Mouse (Mus musculus) limb, embryonic 10.5 days (tissue): ENCODE measurements around the gene Ly86. TPM values are rescaled to one million over a fixed set of nuclear protein-coding genes. Genes with fewer than 3 reads are reported as not detected.
A peak's percentile ranks its signal among the peaks of the same experiment; 100 is the strongest.

Source experiments
- DNase-seq: peaks from one replicate; pipeline ENCODE4 v3.0.0-alpha.2; 2017; ENCODE audit warnings: low spot score
- H3K27ac ChIP-seq: fragments of 300-500 bp; sonication (generic); 2 replicates; pipeline ENCODE4 v1.5.1; 2016; ENCODE audit warnings: mild to moderate bottlenecking
- H3K27me3 ChIP-seq: fragments of 300-500 bp; sonication (generic); 2 replicates; pipeline ENCODE4 v1.6.1; 2016; ENCODE audit warnings: low read depth, mild to moderate bottlenecking; ENCODE audit not compliant: poor library complexity, severe bottlenecking
- H3K36me3 ChIP-seq: fragments of 300-500 bp; sonication (generic); 2 replicates; pipeline ENCODE4 v1.6.1; 2016; ENCODE audit warnings: mild to moderate bottlenecking, moderate library complexity
- H3K4me1 ChIP-seq: fragments of 300-500 bp; sonication (generic); 2 replicates; pipeline ENCODE4 v1.6.1; 2016
- H3K4me3 ChIP-seq: fragments of 300-500 bp; sonication (generic); 2 replicates; pipeline ENCODE4 v1.5.1; 2016; ENCODE audit warnings: mild to moderate bottlenecking, moderate library complexity
- H3K9me3 ChIP-seq: fragments of 300-500 bp; sonication (generic); replicated peaks from 2 replicates; pipeline ENCODE4 v1.6.1; 2016; ENCODE audit warnings: mild to moderate bottlenecking
- WGBS: fragments of 180-500 bp; shearing (Covaris S2); methylation state at CpG from one replicate; pipeline ENCODE4 v1.1.7; 2016; 5-methylcytosine and 5-hydroxymethylcytosine counted together
- polyA plus RNA-seq: library from polyadenylated mRNA; unstranded; fragments of >200 nt; fragmentation: Nextera tagmentation; extraction: Ambion mirVana; gene quantifications from 2 replicates; pipeline ENCODE4 v1.2.1, GENCODE M21; 2016

Ly86 gene
- polyA plus RNA-seq, 1 experiment from 2014 or later = 1.9 TPM

GRCm38 (mm10) chr13:37439477-37439876 lies 94.5 kb downstream of the Ly86 start:
- peaks cover 39% of the 10 kb centered on the region for H3K4me1 ChIP-seq
- H3K36me3 ChIP-seq = no peaks in the 10 kb centered on the region
- peaks cover 58% of the 10 kb centered on the region for H3K27me3 ChIP-seq
- no peak overlapping the region for H3K4me3 ChIP-seq
- 80% methylated on average over 7 of the region's 7 CpGs for WGBS
- H3K27ac ChIP-seq = no peak overlapping the region
- H3K9me3 ChIP-seq = no peaks in the 10 kb centered on the region
- DNase-seq = no peak

GRCm38 (mm10) chr13:37439941-37440340 lies 94.9 kb downstream of the Ly86 start:
- no peak for DNase-seq
- 75% methylated on average over 8 of the region's 8 CpGs for WGBS
- H3K27me3 ChIP-seq = peaks cover 54% of the 10 kb centered on the region
- no peak overlapping the region for H3K27ac ChIP-seq
- peaks cover 35% of the 10 kb centered on the region for H3K4me1 ChIP-seq
- no peaks in the 10 kb centered on the region for H3K9me3 ChIP-seq
- H3K4me3 ChIP-seq = no peak overlapping the region
- H3K36me3 ChIP-seq = no peaks in the 10 kb centered on the region

GRCm38 (mm10) chr13:37440593-37441307 lies 95.7 kb downstream of the Ly86 start:
- WGBS = 59% methylated on average over 11 of the region's 11 CpGs
- H3K27ac ChIP-seq = no peak overlapping the region
- peaks cover 46% of the 10 kb centered on the region for H3K27me3 ChIP-seq
- H3K4me1 ChIP-seq = peaks cover 34% of the 10 kb centered on the region
- DNase-seq = no peak
- H3K9me3 ChIP-seq = no peaks in the 10 kb centered on the region
- no peaks in the 10 kb centered on the region for H3K36me3 ChIP-seq
- no peak overlapping the region for H3K4me3 ChIP-seq

- H3K27ac ChIP-seq = no peak overlapping the region; the same call in 1 of the 2 replicates
- H3K4me1 ChIP-seq = peaks cover 25% of the 10 kb centered on the region
- WGBS = 26% methylated on average over 4 of the region's 4 CpGs
- H3K27me3 ChIP-seq = peaks cover 33% of the 10 kb centered on the region
- H3K36me3 ChIP-seq = no peaks in the 10 kb centered on the region
- H3K9me3 ChIP-seq = no peaks in the 10 kb centered on the region
- DNase-seq = no peak
- H3K4me3 ChIP-seq = no peak overlapping the region
These were observed 97.0 kb downstream of the Ly86 start for GRCm38 (mm10) chr13:37442058-37442457.

- Histone ChIP-seq H3K9me3 (no peaks in the 10 kb centered on the region), H3K4me3 (no peak overlapping the region), H3K36me3 (no peaks in the 10 kb centered on the region), H3K4me1 (peaks cover 25% of the 10 kb centered on the region), H3K27ac (peak overlapping the region; percentile 48; the same call in 1 of the 2 replicates), H3K27me3 (peaks cover 28% of the 10 kb centered on the region)
- WGBS = 34% methylated on average over 7 of the region's 7 CpGs
- no peak for DNase-seq
These were observed 97.5 kb downstream of the Ly86 start for GRCm38 (mm10) chr13:37442531-37442930.

GRCm38 (mm10) chr13:37446699-37447258 lies 101.8 kb downstream of the Ly86 start:
- DNase-seq = no peak
- Histone ChIP-seq H3K27me3 (no peaks in the 10 kb centered on the region), H3K27ac (no peak overlapping the region), H3K36me3 (no peaks in the 10 kb centered on the region), H3K4me3 (no peak overlapping the region), H3K9me3 (no peaks in the 10 kb centered on the region), H3K4me1 (peaks cover 15% of the 10 kb centered on the region)
- 90% methylated on average over 16 of the region's 16 CpGs for WGBS

- Histone ChIP-seq H3K36me3 (no peaks in the 10 kb centered on the region), H3K27me3 (no peaks in the 10 kb centered on the region), H3K27ac (no peak overlapping the region), H3K9me3 (no peaks in the 10 kb centered on the region), H3K4me1 (peaks cover 29% of the 10 kb centered on the region), H3K4me3 (no peak overlapping the region)
- WGBS = 87% methylated on average over 5 of the region's 5 CpGs
- no peak for DNase-seq
These were observed 106.0 kb downstream of the Ly86 start for GRCm38 (mm10) chr13:37451021-37451420.

GRCm38 (mm10) chr13:37451471-37451870 lies 106.5 kb downstream of the Ly86 start:
- no peak for DNase-seq
- Histone ChIP-seq H3K4me1 (peaks cover 29% of the 10 kb centered on the region), H3K27ac (no peak overlapping the region), H3K36me3 (no peaks in the 10 kb centered on the region), H3K27me3 (no peaks in the 10 kb centered on the region), H3K9me3 (no peaks in the 10 kb centered on the region), H3K4me3 (no peak overlapping the region)
- 53% methylated on average over 3 of the region's 3 CpGs for WGBS

- Histone ChIP-seq H3K27me3 (no peaks in the 10 kb centered on the region), H3K36me3 (no peaks in the 10 kb centered on the region), H3K4me1 (peaks cover 34% of the 10 kb centered on the region), H3K9me3 (no peaks in the 10 kb centered on the region), H3K4me3 (peak overlapping the region; percentile 53), H3K27ac (peak overlapping the region; percentile 78)
- 3% methylated on average over 22 of the region's 22 CpGs for WGBS
- DNase-seq = peak; percentile 60
These were observed 107.3 kb downstream of the Ly86 start for GRCm38 (mm10) chr13:37452022-37452941.

GRCm38 (mm10) chr13:37453203-37453602 lies 108.2 kb downstream of the Ly86 start:
- H3K4me3 ChIP-seq = peak overlapping the region; percentile 53
- H3K4me1 ChIP-seq = peaks cover 34% of the 10 kb centered on the region

GRCm38 (mm10) chr13:37454356-37454755 lies 109.3 kb downstream of the Ly86 start:
- Histone ChIP-seq H3K27me3 (0 out of 2 replicates have a peak, but pooled peaks cover under 1% of the 10 kb centered on the region), H3K4me1 (peaks cover 34% of the 10 kb centered on the region), H3K4me3 (no peak overlapping the region), H3K9me3 (no peaks in the 10 kb centered on the region), H3K27ac (peak overlapping the region; percentile 51; the same call in 1 of the 2 replicates), H3K36me3 (no peaks in the 10 kb centered on the region)
- DNase-seq = no peak
- WGBS = 38% methylated on average over 6 of the region's 6 CpGs

More at GRCm38 (mm10) chr13:37453203-37453602, 108.2 kb downstream of the Ly86 start:
- Histone ChIP-seq H3K9me3 (no peaks in the 10 kb centered on the region), H3K27ac (peak overlapping the region; percentile 78), H3K36me3 (no peaks in the 10 kb centered on the region), H3K27me3 (no peaks in the 10 kb centered on the region)
- DNase-seq = peak; percentile 88
- 5% methylated on average over 13 of the region's 13 CpGs for WGBS

- 79% methylated on average over 3 of the region's 3 CpGs for WGBS
- H3K27me3 ChIP-seq = 0 out of 2 replicates have a peak, but pooled peaks cover 10% of the 10 kb centered on the region
These were observed 110.6 kb downstream of the Ly86 start for GRCm38 (mm10) chr13:37455561-37455960.

More at GRCm38 (mm10) chr13:37455561-37455960, 110.6 kb downstream of the Ly86 start:
- Histone ChIP-seq H3K36me3 (no peaks in the 10 kb centered on the region), H3K9me3 (no peaks in the 10 kb centered on the region), H3K4me1 (peaks cover 40% of the 10 kb centered on the region), H3K4me3 (no peak overlapping the region), H3K27ac (no peak overlapping the region)
- no peak for DNase-seq
